Mouse (Mus musculus) kidney, postnatal 14 days (tissue): ENCODE results near the gene Tln2.

Source experiments
- DNase-seq: peaks from one replicate; pipeline ENCODE4 v3.0.0; 2022; ENCODE audit warnings: mixed read lengths

Gene Tln2

DNA sequence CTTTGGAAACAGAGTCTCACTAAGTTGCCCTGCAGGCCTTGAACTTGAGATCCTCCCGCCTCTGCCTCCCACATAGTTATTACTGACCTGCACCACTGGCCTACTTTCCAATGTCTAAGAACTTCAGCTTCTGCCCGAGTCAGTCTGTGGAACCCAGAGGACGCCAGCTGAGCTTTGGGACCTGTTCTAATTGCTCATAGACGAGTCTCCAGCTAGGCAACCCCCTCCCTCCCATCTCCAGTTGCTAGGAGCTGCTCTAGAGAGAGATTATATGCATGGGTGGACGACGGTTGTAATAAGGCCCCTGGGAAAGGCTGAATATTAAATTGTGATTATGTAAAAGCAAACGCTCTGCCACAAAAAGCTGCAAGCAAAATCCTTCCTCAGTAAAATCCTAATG is 364.2 kb downstream of the Tln2 start:
- no peak for DNase-seq

DNA sequence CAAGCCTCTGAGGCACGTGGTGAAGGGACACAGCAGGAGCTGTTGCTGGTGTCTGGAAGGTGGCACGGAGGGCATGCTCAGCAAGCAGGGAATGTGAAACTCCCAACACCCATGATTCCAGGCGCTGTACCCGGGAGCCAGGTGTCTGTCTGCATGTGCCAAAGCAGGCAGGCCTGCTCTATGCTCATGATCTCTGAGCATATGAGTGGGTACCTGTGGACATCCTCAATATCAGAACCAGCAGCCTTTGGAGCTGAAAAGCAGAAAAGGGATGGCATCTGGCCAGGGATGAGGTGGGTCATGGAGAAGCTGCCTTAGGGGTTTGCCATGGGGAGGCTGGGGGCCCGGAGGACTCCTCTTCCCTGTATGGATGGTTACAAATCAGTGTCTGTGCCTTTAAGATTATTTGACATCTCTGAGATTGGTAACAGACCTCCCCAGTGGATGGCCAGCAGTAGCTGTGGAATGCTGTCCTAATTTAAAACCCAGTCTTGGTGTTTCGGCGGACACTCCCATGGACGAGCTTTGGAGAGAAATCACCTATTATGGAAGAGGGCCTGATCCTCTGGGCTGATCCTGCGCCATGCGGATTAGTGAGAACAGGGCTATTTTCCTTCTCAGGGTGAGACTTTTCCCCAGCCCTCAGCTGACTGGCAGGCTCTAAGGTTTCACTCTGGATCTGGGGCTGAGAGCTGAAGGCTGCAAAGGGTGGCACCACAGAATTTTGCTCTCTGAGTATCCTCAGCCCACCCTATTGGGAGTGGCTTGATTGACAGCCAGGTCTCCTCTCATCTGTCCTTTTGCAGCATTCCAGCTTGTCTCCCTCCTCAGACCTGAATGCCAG is 367.8 kb downstream of the Tln2 start:
- no peak for DNase-seq

DNA sequence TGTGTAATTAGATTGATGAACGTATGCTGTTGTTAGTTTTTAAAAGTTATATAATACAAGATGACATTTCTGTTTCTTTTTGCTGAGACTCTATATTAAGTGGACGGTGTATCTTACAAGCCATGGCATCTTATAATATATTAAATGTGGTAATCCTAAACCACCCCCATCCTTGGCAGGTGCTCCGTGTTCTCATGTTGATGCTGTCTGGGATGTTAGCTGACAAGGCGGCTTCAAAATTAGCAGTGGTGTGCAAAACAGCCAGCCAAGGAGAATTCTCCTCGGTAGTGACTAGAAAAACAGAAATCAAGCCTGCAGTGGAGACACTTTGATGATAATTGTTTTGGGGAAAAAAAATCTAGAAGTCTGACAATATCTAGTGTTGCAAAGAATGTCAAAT is 371.8 kb downstream of the Tln2 start:
- no peak for DNase-seq

DNA sequence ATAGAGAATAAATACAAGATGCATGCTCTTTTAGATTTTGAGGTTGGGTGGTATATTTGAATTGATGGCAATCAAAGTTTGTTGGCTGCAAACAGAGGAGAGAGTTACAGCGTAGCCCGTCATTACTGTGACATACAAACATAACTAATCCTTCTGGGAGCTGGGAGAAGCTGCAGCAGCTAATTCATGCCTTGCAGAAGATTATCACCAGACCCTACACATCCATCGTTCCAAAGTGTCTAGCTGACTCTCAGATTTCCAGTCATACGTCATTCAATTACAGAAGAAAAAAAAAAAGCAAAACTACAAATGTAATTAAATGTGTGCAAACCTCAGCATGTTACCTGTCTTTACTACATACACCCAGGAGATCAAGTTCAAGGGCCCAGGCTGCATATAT is 372.3 kb downstream of the Tln2 start:
- no peak for DNase-seq

DNA sequence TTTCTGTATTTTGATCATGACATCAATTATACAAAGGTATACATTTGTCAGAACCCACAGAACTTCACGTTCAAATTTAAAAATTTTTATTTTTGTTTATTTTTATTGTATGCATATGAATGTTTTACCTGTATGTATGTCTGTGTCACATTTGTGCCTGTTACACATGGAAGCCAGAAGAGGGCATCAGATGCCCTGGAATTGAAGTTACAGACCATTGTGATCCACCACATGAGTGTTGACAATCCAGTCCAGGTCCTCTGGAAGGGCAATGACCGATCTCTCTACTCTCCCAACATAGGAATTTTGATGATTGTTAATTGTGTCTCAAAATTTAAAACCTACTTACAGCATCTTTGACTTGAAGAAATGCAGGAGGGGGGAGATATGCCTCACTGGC is 374.9 kb downstream of the Tln2 start:
- DNase-seq, result no peak

DNA sequence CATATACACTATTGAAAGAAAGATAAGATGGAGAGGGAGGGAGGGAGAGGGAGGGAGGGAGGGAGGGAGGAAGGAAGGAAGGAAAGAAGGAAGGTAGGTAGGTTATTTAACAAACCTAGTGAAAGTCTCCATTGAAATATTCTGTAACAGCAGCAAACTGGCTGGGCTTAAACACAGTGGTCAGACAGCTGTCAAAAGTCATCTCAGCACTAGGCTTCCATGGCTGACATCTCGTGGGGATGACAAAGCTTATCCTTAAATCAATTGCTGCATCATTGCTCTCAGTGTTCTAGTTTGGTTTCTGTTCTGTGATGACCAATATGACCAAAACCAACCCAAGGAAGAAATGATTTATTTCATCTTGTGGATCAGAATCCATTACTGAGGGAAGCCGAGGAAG is 376.0 kb downstream of the Tln2 start:
- no peak for DNase-seq

DNA sequence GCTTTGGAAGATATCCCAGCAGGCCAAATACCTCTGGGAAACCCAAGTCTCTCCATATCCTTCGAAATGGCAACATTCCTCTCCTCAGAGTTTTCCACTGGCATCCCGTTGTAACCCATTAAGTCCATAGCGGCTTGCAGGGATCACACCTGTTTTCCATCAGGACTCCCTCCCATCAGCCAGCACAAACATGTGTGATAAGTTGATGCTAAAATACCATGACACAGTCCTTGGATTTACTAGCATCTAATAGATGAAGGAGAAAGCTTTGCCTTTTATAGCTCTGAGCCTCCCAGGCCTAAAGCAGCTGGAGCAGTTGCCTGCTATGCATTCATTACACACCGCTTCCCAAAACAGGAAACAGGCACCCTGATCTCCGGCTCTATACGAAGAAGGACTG is 377.5 kb downstream of the Tln2 start:
- DNase-seq, result no peak

DNA sequence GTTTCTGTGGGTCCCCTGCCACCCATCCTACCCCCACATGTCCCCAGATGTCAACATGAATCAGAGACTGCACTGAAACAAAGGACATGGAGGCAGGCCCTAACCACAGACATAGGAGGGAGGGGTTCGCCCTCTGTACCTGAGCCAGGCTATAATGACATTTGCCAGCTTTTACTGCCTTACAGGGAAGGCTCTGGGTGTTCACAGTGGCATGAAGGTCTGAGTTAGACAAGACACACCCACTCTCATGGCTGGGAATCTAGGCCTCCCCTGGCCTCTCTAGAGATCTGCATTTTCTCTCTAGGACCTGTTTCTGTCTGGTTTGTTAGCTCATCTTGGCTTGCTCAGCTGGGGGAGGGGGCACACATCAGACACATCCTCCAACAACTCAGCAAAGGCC is 380.8 kb downstream of the Tln2 start:
- DNase-seq, result no peak

DNA sequence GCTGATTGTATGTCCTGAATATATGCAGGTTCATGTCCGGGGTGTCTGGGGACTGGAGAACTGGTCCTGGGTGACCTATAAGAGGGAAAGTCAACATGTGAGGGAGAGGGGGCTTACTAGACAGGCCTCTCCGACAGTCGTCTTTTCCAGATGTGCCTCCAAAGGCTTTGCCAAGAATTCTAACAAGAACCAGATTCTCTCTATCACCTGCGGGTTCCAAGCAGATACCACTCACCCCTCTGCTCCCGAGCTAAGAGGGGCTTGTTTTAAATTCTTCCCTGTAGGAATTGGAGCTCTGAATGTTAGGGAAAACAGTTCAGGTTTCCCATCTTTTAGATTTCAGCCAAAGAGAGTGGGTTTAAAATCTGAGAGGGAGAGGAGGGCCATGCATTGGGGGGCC is 381.3 kb downstream of the Tln2 start:
- DNase-seq, result no peak

DNA sequence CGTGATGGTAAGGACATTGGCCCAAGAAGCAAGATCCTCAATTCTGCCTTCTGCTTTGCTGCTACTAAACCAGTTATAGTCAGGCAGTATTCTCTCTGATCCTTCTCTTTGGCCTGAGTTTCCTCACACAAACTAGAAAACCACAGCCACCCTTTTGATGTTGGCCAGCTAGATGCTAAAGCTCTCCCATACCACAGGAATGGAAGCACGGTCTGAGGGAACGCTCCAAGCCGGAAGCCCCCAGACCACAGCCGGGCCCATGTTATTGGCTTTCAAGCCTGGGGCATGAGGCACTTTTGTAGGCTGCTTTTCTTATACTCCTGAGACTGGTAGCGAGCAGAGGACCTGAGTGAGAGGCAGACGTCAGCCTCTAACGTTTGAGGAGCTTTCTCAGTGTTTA is 383.4 kb downstream of the Tln2 start:
- DNase-seq, result no peak

DNA sequence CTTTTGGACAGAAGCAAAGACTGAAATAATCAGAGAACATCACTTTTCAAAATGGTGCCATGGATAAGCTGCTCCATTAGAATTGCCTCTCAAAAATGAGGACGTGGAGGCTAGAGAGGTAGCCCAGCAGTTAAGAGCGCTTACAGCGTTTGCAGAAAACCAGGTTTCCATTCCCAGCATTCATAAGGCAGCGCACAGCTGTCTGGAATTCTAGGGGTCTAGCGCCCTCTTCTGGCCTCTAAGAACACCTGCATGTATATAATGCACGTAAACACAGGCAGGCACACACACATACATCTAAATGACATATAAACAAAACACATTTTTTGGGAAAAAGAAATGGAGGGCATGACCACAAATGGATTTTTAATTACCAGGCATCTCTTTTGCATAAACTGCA is 385.7 kb downstream of the Tln2 start:
- no peak for DNase-seq

DNA sequence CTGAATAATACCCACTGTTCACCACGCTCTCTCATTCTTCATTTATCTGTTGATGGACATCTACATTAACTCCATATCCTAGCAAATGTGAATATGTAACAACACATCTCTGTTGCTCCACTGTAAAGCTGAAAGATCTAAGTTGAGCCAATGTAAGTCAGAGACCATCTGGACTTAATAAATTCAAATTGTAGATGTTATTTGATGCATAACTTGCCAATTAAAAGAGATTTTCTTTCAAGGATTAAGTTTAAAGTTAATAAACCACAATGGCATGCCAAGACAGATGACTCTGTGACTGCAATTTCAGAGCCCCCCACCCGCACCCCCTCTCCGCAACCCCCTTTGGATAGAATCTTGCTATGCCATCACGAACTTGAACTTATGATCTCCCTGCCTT is 386.3 kb downstream of the Tln2 start:
- no peak for DNase-seq

DNA sequence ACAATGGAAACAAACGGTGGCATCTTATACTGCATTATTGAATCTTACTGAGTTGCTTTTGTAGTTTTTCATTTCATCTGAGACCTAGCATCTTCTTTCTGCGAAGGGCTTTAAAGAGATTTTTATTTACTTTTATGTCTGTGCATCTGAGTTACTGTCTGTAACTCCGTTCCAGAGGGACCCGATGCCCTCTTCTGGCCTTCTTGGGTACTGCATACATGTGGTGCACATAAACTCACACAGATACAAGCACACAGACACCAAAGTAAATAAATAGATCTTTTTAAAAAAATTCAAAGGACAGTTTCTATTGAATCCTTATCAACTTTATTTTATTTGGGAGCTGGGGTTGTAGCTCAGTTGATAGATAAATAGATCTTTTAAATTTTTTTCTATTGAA is 388.1 kb downstream of the Tln2 start:
- DNase-seq, result no peak

DNA sequence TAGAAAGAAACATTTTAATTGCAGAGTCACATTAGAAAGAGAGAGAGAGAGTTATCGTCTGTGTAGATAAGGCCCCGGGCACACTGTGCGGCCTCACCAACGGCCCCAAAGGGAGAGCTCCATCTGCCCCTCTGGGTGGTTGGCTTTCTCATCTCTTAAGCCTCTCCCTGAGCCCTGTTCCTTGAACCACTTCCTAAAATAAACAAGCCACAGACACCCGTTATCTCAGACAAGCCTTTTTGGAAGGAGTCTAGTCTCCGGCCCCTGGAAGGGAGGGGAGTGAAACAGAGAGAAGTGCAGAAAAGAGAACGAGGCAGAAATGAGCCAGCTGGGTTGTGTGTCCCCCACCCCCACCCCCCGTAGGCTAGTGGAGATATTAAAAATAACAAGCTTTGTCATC is 388.7 kb downstream of the Tln2 start:
- no peak for DNase-seq

DNA sequence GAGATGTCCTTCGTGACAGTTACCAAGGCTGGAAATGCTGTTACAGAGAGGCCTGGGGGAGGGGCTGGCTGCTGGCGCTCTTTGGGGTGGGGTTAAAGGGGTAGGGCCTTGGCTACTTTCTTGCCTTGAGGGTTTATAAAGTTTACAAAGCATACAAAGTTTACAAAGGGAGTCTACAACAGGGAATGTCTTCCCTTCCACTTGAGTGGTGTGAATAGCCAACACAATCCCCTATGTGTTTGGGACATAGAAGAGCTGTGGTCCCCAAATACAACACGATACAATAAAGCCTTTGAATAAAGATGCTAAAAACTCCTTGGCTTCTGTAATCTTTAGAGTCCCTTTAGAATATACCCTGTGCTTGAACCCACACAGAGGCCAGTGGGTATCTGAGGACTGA is 389.5 kb downstream of the Tln2 start:
- DNase-seq, result no peak
